Mouse (Mus musculus) embryonic fibroblast, embryonic 13.5 days (primary cell): ENCODE measurements around the gene Fau.

ENCODE experiments used
- CTCF ChIP-seq: IDR thresholded peaks from 2 replicates; pipeline ENCODE4 v1.5.1; 2011; ENCODE audit warnings: mild to moderate bottlenecking, control low read depth, low read length, moderate library complexity, borderline replicate concordance; ENCODE audit not compliant: insufficient read depth
- POLR2A ChIP-seq: IDR thresholded peaks from 2 replicates; pipeline ENCODE4 v1.6.1; 2011; ENCODE audit warnings: low read depth, mild to moderate bottlenecking, control low read depth, low read length, moderate library complexity

DNA sequence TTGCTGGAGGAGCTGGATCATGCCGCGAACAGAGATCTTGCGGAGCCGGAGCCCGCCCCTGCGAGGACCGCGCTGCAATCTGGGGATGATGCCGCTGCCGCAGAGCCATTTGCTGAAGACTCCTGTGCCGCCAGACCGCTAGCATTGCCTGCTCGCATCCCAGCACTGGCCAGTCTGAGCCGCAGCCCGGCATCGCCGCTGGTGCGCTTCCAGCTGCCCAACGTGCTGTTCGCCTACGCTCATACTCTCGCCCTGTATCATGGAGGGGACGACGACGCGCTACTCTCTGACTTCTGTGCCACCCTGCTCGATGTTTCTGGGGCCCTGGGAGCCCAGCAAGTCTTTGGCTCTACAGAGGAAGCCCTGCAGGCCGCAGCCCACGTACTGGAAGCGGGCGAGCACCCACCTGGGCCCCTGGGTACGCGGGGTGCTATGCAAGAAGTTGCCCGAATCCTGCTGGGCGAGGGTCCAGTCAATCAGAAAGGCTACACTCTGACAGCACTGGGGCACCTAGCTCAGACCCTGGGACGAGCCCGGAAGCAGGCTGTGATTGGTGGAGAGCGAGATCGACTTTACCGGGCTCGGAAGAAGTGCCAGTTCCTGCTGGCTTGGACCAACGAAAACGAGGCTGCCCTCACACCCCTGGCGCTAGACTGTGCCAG is 4.1 kb downstream of the Fau start:
- TF ChIP-seq POLR2A (peak; percentile 46; the same call in 1 of the 2 replicates), CTCF (no peak)
